Mouse (Mus musculus) forebrain, embryonic 14.5 days (tissue): ENCODE data around the gene Arsb. TPM values are rescaled to one million over a fixed set of nuclear protein-coding genes. Genes with fewer than 3 reads are reported as not detected.

Experiments used
- ATAC-seq: fragments of 200-750 bp; cut with Nextera tagmentation; 2 replicates; pipeline ENCODE4 v1.8.0; 2017; ENCODE audit warnings: mild to moderate bottlenecking, moderate library complexity
- DNase-seq: peaks from one replicate; pipeline ENCODE4 v3.0.0-alpha.2; 2015; ENCODE audit warnings: low spot score
- H3K27ac ChIP-seq: fragments of 300-500 bp; sonication (generic); 2 replicates; pipeline ENCODE4 v1.5.1; 2014; ENCODE audit warnings: low read depth, mild to moderate bottlenecking, control low read depth, low read length, moderate library complexity
- H3K27me3 ChIP-seq: fragments of 300-500 bp; sonication (generic); replicated peaks from 2 replicates; pipeline ENCODE4 v1.6.1; 2014; ENCODE audit warnings: low read length, control low read depth, mixed read lengths; ENCODE audit not compliant: control insufficient read depth, insufficient read depth
- H3K36me3 ChIP-seq: fragments of 300-500 bp; sonication (generic); 2 replicates; pipeline ENCODE4 v1.6.1; 2014; ENCODE audit warnings: low read length, control low read depth; ENCODE audit not compliant: control insufficient read depth, insufficient read depth
- H3K4me1 ChIP-seq: fragments of 300-500 bp; sonication (generic); 2 replicates; pipeline ENCODE4 v1.6.1; 2014; ENCODE audit warnings: antibody characterized with exemption, low read length, control low read depth; ENCODE audit not compliant: control insufficient read depth, insufficient read depth
- H3K4me2 ChIP-seq: fragments of 300-500 bp; sonication (generic); 2 replicates; pipeline ENCODE4 v1.6.1; 2014; ENCODE audit warnings: mild to moderate bottlenecking, control low read depth, low read length
- H3K4me3 ChIP-seq: fragments of 300-500 bp; sonication (generic); 2 replicates; pipeline ENCODE4 v1.5.1; 2014; ENCODE audit warnings: low read depth, low read length, control low read depth
- H3K9ac ChIP-seq: fragments of 300-500 bp; sonication (generic); 2 replicates; pipeline ENCODE4 v1.6.1; 2014; ENCODE audit warnings: mild to moderate bottlenecking, low read length, control low read depth, moderate library complexity
- H3K9me3 ChIP-seq: fragments of 300-500 bp; sonication (generic); replicated peaks from 2 replicates; pipeline ENCODE4 v1.6.1; 2016; ENCODE audit warnings: low read length, control low read depth, mixed read lengths; ENCODE audit not compliant: control insufficient read depth
- WGBS: fragments of 180-500 bp; shearing (Covaris S2); extraction: QIAGEN DNeasy Blood & Tissue Kit; methylation state at CpG from one replicate; pipeline ENCODE4 v1.1.7; 2014; 5-methylcytosine and 5-hydroxymethylcytosine counted together
- polyA plus RNA-seq: library from polyadenylated mRNA; unstranded; fragments of >200 nt; fragmentation: Nextera tagmentation; extraction: Ambion mirVana; gene quantifications from 2 replicates; pipeline ENCODE4 v1.2.1, GENCODE M21; 2014

Arsb gene
- polyA plus RNA-seq, 1 experiment from 2014 or later: 10.0 TPM

GRCm38 (mm10) chr13:93814081-93814480 lies 42.7 kb downstream of the Arsb start:
- no peaks in the 10 kb centered on the region for H3K36me3 ChIP-seq
- no peaks in the 10 kb centered on the region for H3K27me3 ChIP-seq
- H3K4me3 ChIP-seq: no peak overlapping the region
- no peak overlapping the region for H3K4me2 ChIP-seq
- no peak overlapping the region for H3K9ac ChIP-seq
- ATAC-seq (no peak), DNase-seq (no peak)
- no peaks in the 10 kb centered on the region for H3K9me3 ChIP-seq
- no peak overlapping the region for H3K27ac ChIP-seq
- 94% methylated on average over 6 of the region's 6 CpGs for WGBS
- no peaks in the 10 kb centered on the region for H3K4me1 ChIP-seq

GRCm38 (mm10) chr13:93814676-93815075 lies 43.2 kb downstream of the Arsb start:
- ATAC-seq (no peak), DNase-seq (no peak)
- Histone ChIP-seq H3K9ac (no peak overlapping the region), H3K27me3 (no peaks in the 10 kb centered on the region), H3K4me3 (no peak overlapping the region), H3K4me1 (no peaks in the 10 kb centered on the region), H3K36me3 (no peaks in the 10 kb centered on the region), H3K9me3 (no peaks in the 10 kb centered on the region), H3K27ac (no peak overlapping the region), H3K4me2 (no peak overlapping the region)
- WGBS: 96% methylated on average over 12 of the region's 12 CpGs

- Histone ChIP-seq H3K27ac (no peak overlapping the region), H3K9ac (no peak overlapping the region), H3K36me3 (no peaks in the 10 kb centered on the region), H3K4me1 (no peaks in the 10 kb centered on the region), H3K9me3 (no peaks in the 10 kb centered on the region), H3K27me3 (no peaks in the 10 kb centered on the region), H3K4me3 (no peak overlapping the region), H3K4me2 (no peak overlapping the region)
- no peak for ATAC-seq
- DNase-seq: no peak
- WGBS: 92% methylated on average over 11 of the region's 11 CpGs
These were observed 43.7 kb downstream of the Arsb start for GRCm38 (mm10) chr13:93815128-93815527.

GRCm38 (mm10) chr13:93816127-93816526 lies 44.7 kb downstream of the Arsb start:
- Histone ChIP-seq H3K4me3 (no peak overlapping the region), H3K9me3 (no peaks in the 10 kb centered on the region), H3K27ac (no peak overlapping the region), H3K4me1 (no peaks in the 10 kb centered on the region), H3K9ac (no peak overlapping the region), H3K4me2 (no peak overlapping the region), H3K27me3 (no peaks in the 10 kb centered on the region), H3K36me3 (no peaks in the 10 kb centered on the region)
- ATAC-seq (no peak), DNase-seq (no peak)
- 93% methylated on average over 2 of the region's 2 CpGs for WGBS

GRCm38 (mm10) chr13:93816688-93817331 lies 45.4 kb downstream of the Arsb start:
- Histone ChIP-seq H3K27ac (no peak overlapping the region), H3K4me1 (no peaks in the 10 kb centered on the region), H3K9ac (no peak overlapping the region), H3K27me3 (no peaks in the 10 kb centered on the region), H3K4me2 (no peak overlapping the region), H3K4me3 (no peak overlapping the region), H3K36me3 (no peaks in the 10 kb centered on the region), H3K9me3 (no peaks in the 10 kb centered on the region)
- no peak for ATAC-seq
- no peak for DNase-seq
- whole genome bisulfite sequencing: 29% methylated on average over 9 of the region's 9 CpGs

GRCm38 (mm10) chr13:93820173-93820572 lies 48.7 kb downstream of the Arsb start:
- Histone ChIP-seq H3K9me3 (no peaks in the 10 kb centered on the region), H3K4me1 (no peaks in the 10 kb centered on the region), H3K4me2 (no peak overlapping the region), H3K9ac (no peak overlapping the region), H3K27ac (no peak overlapping the region), H3K36me3 (no peaks in the 10 kb centered on the region), H3K4me3 (no peak overlapping the region), H3K27me3 (no peaks in the 10 kb centered on the region)
- ATAC-seq: no peak
- WGBS: 90% methylated on average over 4 of the region's 4 CpGs
- no peak for DNase-seq

GRCm38 (mm10) chr13:93822001-93822400 lies 50.6 kb downstream of the Arsb start:
- no peaks in the 10 kb centered on the region for H3K36me3 ChIP-seq
- H3K9me3 ChIP-seq: no peaks in the 10 kb centered on the region
- no peak overlapping the region for H3K9ac ChIP-seq
- DNase-seq: no peak
- no peak overlapping the region for H3K4me2 ChIP-seq
- WGBS: 88% methylated on average over 6 of the region's 6 CpGs
- no peak overlapping the region for H3K4me3 ChIP-seq
- H3K4me1 ChIP-seq: no peaks in the 10 kb centered on the region
- H3K27me3 ChIP-seq: no peaks in the 10 kb centered on the region
- ATAC-seq: no peak
- H3K27ac ChIP-seq: no peak overlapping the region

GRCm38 (mm10) chr13:93825792-93826558 lies 54.5 kb downstream of the Arsb start:
- WGBS: 59% methylated on average over 7 of the region's 7 CpGs

GRCm38 (mm10) chr13:93827745-93828144 lies 56.3 kb downstream of the Arsb start:
- H3K9ac ChIP-seq: no peak overlapping the region
- H3K27me3 ChIP-seq: no peaks in the 10 kb centered on the region
- H3K4me3 ChIP-seq: no peak overlapping the region
- no peak overlapping the region for H3K4me2 ChIP-seq
- H3K9me3 ChIP-seq: 0 out of 2 replicates have a peak, but pooled peaks cover 2% of the 10 kb centered on the region
- H3K4me1 ChIP-seq: no peaks in the 10 kb centered on the region
- DNase-seq (no peak), ATAC-seq (no peak)
- no peaks in the 10 kb centered on the region for H3K36me3 ChIP-seq
- no peak overlapping the region for H3K27ac ChIP-seq
- WGBS: 76% methylated on average over 2 of the region's 2 CpGs

More at GRCm38 (mm10) chr13:93825792-93826558, 54.5 kb downstream of the Arsb start:
- Histone ChIP-seq H3K9me3 (no peaks in the 10 kb centered on the region), H3K4me2 (no peak overlapping the region), H3K9ac (no peak overlapping the region), H3K27ac (no peak overlapping the region), H3K4me3 (no peak overlapping the region), H3K27me3 (no peaks in the 10 kb centered on the region), H3K4me1 (no peaks in the 10 kb centered on the region), H3K36me3 (no peaks in the 10 kb centered on the region)
- ATAC-seq (0 out of 2 replicates have a peak, but pooled peaks have one; percentile 44), DNase-seq (no peak)
